Mouse (Mus musculus) gastrocnemius, adult 8-10 months (tissue): ENCODE data around the gene Chchd6. TPM values are rescaled to one million over a fixed set of nuclear protein-coding genes. Genes with fewer than 3 reads are reported as not detected.
A peak's percentile ranks its signal among the peaks of the same experiment; 100 is the strongest.

Source experiments
- DNase-seq, 2 experiments: peaks; one replicate each; pipeline ENCODE4 v3.0.0; 2022; ENCODE audit warnings: low spot score in 2 of 2
- total RNA-seq, 4 experiments: library from RNA; stranded (reverse); gene quantifications; 2 replicates each; pipeline ENCODE4 v1.2.4; 2022

Chchd6 gene
- 1 to 10 TPM; 2.8 to 4.3 (median 3.4) TPM for total RNA-seq

- peak; percentile 90 to 91 for DNase-seq
Measured at GRCm38 (mm10) chr6:89595018-89595776, at the start of gene Chchd6. Gene Chchd6 (minus strand): TSS chr6:89595652.

GRCm38 (mm10) chr6:89644271-89645075, 49.0 kb upstream of the Chchd6 start:
- peak; percentile 84 to 90 for DNase-seq

GRCm38 (mm10) chr6:89643798-89644270, 48.4 kb upstream of the Chchd6 start, which contains the start of gene Txnrd3:
Gene Txnrd3 (plus strand): TSS chr6:89643988.
- DNase-seq: peak; percentile 92

DNA sequence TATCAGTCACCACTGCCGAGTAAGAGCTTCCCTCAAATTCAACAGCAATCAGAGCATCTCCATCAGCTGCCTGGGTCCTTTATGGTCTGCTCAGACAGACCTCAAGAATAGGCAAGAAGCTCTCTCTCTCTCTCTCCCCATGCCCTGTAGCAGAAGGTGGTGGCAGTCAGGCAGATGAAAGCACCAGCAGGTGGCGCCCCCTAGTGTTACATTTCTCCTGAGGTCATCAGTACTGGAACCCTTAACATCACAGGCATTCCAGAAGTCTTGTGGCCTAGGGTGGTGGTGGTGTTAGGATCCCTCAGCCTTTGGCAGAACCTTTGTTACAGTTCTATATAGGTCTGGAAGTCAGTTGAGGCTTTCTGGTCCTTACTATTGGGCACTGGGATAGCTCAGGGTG, 43.6 kb upstream of the Chchd6 start:
- peak in 1 of 2 experiments; percentile 26 for DNase-seq

DNA sequence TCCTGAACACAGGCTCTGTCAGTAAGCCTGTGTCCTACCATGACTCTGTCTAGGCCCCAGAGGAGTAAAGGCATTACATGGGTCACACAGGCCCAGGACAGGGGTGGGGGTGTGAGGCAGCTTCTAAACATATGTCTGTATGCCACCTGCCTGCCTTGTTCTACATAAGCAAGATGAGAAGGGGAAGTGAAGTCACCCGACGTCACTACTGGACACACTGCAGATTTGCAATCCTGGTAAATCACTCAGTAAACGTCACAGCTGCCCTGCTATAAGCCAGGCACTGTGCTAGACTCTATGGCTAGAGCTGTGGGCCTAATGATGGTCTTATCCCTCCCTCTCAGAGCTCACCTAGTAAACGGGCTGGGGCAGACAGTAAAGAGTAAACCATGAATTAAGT, 42.5 kb upstream of the Chchd6 start:
- no peak for DNase-seq

- DNase-seq: peak in 1 of 2 experiments; percentile 43
Measured at GRCm38 (mm10) chr6:89634400-89634799, 38.9 kb upstream of the Chchd6 start.

DNA sequence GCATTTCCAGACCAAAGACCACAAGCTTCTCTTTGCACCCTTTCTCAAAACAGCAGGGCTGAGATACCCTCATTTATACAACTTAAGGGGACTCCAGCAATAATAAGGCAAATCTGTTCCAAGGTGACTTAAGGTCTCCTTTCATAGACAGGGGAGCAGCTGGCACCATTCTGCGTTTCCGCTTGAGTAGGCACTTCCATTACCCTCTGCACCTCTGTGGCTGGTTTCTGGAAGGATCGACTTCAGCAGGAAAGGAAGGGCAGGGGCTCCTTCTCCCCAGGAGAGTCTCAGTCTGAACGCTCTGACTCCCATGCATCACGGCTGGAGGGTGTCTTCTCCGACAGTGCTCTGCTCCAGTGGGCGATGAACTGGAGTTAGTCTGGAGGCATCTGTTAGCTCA, 37.7 kb upstream of the Chchd6 start:
- no peak for DNase-seq

- peak; percentile 58 to 65 for DNase-seq
Measured at GRCm38 (mm10) chr6:89631809-89632562, 36.5 kb upstream of the Chchd6 start.

GRCm38 (mm10) chr6:89628045-89628785, 32.8 kb upstream of the Chchd6 start:
- DNase-seq: no peak

- DNase-seq: no peak
Measured at GRCm38 (mm10) chr6:89622647-89623046, 27.2 kb upstream of the Chchd6 start.

- no peak for DNase-seq
Measured at GRCm38 (mm10) chr6:89615373-89615755, 19.9 kb upstream of the Chchd6 start.

DNA sequence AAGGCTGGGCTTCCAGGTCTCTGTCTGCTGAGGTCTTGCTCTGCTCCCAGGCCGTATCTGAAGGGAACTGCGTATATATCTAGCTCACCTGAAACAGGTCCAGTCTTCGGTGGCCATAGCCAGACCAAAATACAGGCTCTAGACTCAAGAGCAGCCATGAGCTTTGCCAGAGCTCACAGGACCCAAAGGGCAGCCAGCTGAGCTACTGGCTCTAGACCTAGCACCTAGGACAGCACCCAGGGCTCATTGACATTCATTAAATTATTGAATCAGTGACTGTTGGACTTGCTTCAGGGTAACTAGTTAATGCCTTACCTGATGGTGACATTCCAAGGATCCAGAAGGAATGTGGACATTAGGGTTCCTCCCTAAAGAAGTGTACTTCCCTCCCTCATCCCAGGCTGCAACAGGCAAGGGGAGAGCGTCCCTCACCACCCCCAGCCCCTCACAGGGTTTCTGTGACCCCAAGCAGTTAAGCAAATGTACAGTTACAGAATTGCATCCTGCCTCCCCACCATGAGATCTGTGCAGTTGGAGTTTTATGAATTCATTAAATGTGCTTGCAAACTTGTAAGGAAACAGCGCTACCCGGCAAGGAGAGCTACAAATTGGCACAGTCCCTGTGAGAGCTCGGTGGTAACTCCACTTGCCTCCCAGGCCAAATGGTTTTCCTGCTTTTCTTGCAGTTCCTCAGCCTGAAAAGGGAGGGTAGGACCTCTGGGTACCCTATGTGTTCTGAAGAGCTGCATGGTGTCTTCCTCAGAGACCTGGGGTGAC, 19.3 kb upstream of the Chchd6 start:
- no peak for DNase-seq

- DNase-seq: no peak
Measured at GRCm38 (mm10) chr6:89614107-89614471, 18.6 kb upstream of the Chchd6 start.

- DNase-seq: no peak
Measured at GRCm38 (mm10) chr6:89613336-89614106, 18.1 kb upstream of the Chchd6 start.

DNA sequence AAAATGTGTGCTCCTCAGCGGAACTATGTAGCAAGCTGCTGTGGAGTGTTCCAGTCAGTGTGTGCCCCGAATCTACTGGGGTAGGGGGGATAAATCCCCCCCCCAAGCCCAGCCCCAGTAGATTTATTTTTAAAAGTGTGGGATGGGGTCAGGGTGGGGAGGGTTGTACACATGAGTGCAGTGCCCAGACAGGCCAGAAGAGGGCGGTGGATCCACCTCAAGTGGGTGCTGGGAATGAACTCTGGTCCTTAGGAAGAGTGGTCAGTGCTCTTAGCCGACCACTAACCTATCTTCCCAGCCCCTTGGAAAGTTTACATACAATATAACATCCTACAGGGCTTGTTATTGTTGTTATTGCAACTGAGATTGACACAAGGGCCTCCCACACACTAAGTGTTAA, 12.5 kb upstream of the Chchd6 start:
- no peak for DNase-seq

GRCm38 (mm10) chr6:89606096-89606495, 10.6 kb upstream of the Chchd6 start:
- no peak for DNase-seq

DNA sequence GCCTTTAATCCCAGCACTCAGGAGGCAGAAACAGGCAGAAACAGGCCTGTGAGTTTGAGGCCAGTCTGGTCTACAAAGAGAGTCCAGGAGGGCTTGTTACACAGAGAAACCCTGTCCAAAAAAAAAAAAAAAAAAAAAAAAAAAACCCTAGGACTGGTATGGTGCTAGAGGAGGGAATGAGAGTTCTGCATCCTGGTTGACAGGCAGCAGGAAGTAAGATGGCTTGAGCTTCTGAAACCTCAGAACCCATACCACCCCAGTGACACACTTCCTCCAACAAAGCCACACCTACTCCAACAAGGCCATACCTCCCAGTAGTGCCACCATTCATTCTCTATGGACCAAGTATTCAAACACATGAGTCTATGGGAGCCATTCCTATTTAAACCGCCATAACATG, 1.1 kb upstream of the Chchd6 start:
- DNase-seq: no peak

DNA sequence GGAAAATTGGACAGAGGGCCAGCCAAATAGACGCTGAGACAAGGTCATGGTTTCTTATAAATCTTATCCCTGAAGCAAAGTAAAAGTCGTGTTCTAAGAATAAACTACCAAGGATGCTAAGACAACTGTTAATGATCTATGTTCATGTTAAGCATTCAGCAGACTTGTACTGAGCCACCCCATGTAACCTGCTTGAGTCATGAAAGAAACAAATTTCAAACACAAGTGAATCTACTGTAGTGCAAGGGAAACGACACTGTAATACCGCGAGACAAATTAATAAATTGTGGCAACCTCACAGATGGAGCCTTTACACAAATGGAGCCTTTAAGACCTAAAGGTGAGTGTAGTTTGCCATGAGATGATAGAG, 310 bp upstream of the Chchd6 start:
- DNase-seq: no peak

- DNase-seq: no peak
Measured at GRCm38 (mm10) chr6:89592016-89592415, 3.4 kb downstream of the Chchd6 start.

GRCm38 (mm10) chr6:89591531-89591930, 3.9 kb downstream of the Chchd6 start:
- no peak for DNase-seq
